In the genomic region with DNA sequence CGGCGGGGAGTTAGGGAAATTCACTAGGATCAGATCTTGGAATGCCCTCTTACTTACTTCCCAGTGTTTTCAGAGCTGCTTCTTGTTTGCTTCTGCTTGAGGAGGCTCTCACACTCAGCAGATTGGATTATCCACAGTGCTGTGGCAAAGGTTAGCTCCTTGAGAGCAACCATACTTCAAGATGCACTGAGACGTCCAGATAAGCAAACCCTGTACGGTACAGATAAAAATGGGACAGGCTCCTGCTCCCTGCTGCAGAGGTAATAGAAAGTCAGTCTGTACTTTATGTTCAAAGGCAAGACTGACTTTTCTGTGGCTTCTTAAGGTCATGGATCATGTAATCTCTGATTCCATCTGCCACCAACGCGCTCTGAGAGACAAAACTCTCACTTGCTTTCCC, we compare ENCODE assay signal across 16 mouse cellular contexts.
DNase-seq lines count a peak whose midpoint lies in the region; ATAC-seq lines count a peak whose summit lies in the region.
"Had no signal": no experiment of that assay in that cellular context is flagged by ENCODE, and none has a peak within 500 bp of the region (broad histone marks: within the 10 kb centered on the region; RNA-seq: fewer than 3 reads in every experiment).

No protein-coding gene starts in this region.

- H3K4me2 ChIP-seq in liver, embryonic 16.5 days (ENCODE audit: low read depth, low read length): 0 out of 2 replicates have a peak overlapping the region, but pooled peaks have one; percentile 20
- H3K4me2 ChIP-seq: embryonic facial prominence, embryonic 12.5 days; heart, embryonic 15.5 days; midbrain, embryonic 12.5 days had no signal

- H3K4me1 ChIP-seq in liver, embryonic 16.5 days (ENCODE audit: control insufficient read depth, low read depth, low read length): no peaks in the 10 kb centered on the region; the same call in 1 of the 2 replicates
- H3K4me1 ChIP-seq: heart, embryonic 15.5 days; midbrain, embryonic 12.5 days had no signal

- peak; percentile 11 for DNase-seq in spleen, adult 12 weeks (ENCODE audit: low spot score)
- DNase-seq in spleen, adult 18-20 months: no peak
- no peak for DNase-seq in urinary bladder, adult 18-20 months (ENCODE audit: low spot score in 2 of 2)
- no peak for DNase-seq in right cerebral cortex, adult 2 months (ENCODE audit: low spot score in 2 of 2)
- no peak for DNase-seq in urinary bladder, postnatal 10 days (ENCODE audit: low spot score)
- DNase-seq: cerebellum, adult 11-12 months; cerebellum, postnatal 36 days; heart, adult 18-20 months; layer of hippocampus, postnatal 36 days; lung, adult 18-20 months; lung, postnatal 36 days had no signal

- no peak overlapping the region for H3K9ac ChIP-seq in liver, embryonic 16.5 days (ENCODE audit: low read depth, low read length)
- H3K9ac ChIP-seq: embryonic facial prominence, embryonic 12.5 days; heart, embryonic 15.5 days; midbrain, embryonic 12.5 days had no signal

- no peaks in the 10 kb centered on the region for H3K9me3 ChIP-seq in liver, embryonic 16.5 days (replicated peaks; ENCODE audit: control insufficient read depth, low read length)
- H3K9me3 ChIP-seq: embryonic facial prominence, embryonic 12.5 days; heart, embryonic 15.5 days; midbrain, embryonic 12.5 days had no signal

- H3K4me3 ChIP-seq in liver, embryonic 16.5 days (ENCODE audit: low read depth, low read length): no peak overlapping the region
- H3K4me3 ChIP-seq: embryonic facial prominence, embryonic 12.5 days; heart, embryonic 15.5 days; midbrain, embryonic 12.5 days had no signal

- peak overlapping the region; percentile 71 for H3K27ac ChIP-seq in liver, embryonic 16.5 days (ENCODE audit: low read length)
- H3K27ac ChIP-seq: embryonic facial prominence, embryonic 12.5 days; heart, embryonic 15.5 days; midbrain, embryonic 12.5 days had no signal

- H3K36me3 ChIP-seq in liver, embryonic 16.5 days (ENCODE audit: control insufficient read depth, insufficient read depth): no peaks in the 10 kb centered on the region
- H3K36me3 ChIP-seq: embryonic facial prominence, embryonic 12.5 days; heart, embryonic 15.5 days; midbrain, embryonic 12.5 days had no signal

- WGBS in liver, embryonic 16.5 days (ENCODE audit: insufficient replicate concordance): 34% methylated on average over 6 of the region's 6 CpGs

- ATAC-seq in erythroid progenitor cell, adult 5-6 weeks (replicated peaks; ENCODE audit: low FRiP score, poor library complexity, severe bottlenecking): peak; percentile 95
- peak; percentile 100 for ATAC-seq in liver, embryonic 16.5 days (ENCODE audit: low read depth)

- H3K27me3 ChIP-seq in liver, embryonic 16.5 days (ENCODE audit: control insufficient read depth, insufficient read depth, low read depth, low read length): no peaks in the 10 kb centered on the region
- H3K27me3 ChIP-seq: embryonic facial prominence, embryonic 12.5 days; heart, embryonic 15.5 days; midbrain, embryonic 12.5 days had no signal
